Mouse (Mus musculus) kidney, postnatal 14 days (tissue): ENCODE results near the gene Cyb561.

Source experiments
- DNase-seq: peaks from one replicate; pipeline ENCODE4 v3.0.0; 2022; ENCODE audit warnings: mixed read lengths

Cyb561 gene

DNA sequence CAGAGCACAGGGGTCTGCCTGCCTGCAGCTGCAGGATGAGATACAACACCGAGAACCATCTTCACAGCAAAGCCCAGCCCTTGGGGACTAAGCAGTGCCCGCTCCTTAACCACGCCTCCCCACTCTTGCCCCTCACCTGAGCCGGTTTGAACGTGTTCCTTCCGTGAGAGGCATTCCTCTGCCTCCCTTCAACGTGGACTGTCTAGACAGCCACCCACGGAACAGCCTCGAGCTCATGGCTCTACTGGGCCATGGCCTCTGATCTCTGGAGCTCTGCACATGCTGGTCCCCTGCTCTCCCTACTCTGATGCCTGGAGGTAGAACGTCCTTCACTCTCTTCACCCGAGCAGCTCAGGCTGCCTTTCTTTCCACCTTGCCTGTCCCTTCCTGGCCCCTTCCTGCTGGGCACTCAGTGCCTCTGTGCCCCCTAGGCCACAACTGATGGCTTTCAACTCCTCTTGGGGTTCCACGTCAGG is at the start of gene Cyb561:
Gene Cyb561, minus strand, starts transcription at position 426 of the 476 bp plus-strand sequence.
- no peak for DNase-seq

DNA sequence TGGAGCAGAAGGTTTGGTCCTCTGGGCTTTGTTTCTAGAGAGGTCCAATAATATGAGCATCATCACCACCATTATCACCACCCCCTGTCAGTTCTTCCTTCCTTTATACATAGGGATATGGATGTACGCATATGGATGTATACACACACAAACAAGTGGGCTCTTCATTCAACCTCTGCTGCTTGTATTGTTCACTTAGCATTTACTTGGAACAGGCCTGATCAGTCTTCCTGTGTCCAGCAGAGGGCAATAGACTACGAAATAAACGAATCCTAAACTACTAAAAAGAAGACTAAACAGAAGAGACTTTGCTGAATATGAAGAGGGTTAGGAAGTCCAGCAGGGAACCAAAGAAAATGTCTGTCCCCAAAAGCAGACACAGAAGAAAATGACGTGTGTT is 48.6 kb upstream of the Cyb561 start:
- peak; percentile 48 for DNase-seq

- DNase-seq, result no peak
These were observed 46.9 kb upstream of the Cyb561 start for GRCm38 (mm10) chr11:106000062-106000461.

DNA sequence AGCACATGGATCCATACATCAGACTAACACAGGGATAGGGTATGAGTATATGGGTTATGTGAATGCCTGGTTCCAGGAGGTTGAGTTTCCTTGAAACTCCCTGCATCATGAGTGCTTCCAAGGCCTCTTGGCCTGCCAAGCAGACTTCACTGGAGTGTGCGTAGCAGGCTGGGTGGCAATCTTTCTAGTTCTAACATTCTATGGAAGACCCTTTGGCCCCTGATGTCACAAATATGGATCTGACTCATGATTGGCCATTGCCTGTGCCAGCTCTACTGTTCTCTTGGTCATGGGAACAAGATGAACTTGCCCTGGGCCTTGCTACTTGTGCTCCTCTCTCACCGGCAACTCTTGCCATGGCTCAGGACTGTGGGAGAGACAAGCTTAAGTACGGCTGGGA is 41.2 kb upstream of the Cyb561 start, which contains the start of gene Ace3:
Gene Ace3, plus strand, starts transcription at position 301 of the 400 bp plus-strand sequence.
- no peak for DNase-seq

DNA sequence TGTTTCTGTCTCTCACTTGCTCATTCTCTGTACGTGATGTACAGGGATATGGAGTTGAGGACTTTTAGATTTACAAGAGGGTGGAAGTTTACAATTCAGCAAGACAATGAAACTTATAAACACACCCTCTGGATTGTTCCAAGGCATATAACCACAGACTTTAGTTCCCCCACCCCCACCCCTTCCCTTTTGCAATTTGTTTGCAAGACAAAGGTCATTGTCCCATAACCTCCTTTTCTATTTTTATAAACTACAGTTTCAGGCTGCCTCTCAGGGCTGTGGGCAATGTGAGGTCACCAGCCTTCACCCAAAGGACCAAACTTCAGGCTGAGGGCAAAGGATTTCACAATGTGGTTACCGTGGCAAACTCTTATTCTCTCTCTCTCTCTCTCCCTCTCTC is 37.1 kb upstream of the Cyb561 start:
- peak; percentile 29 for DNase-seq

- DNase-seq, result no peak
These were observed 36.3 kb upstream of the Cyb561 start for GRCm38 (mm10) chr11:105989446-105989845.

DNA sequence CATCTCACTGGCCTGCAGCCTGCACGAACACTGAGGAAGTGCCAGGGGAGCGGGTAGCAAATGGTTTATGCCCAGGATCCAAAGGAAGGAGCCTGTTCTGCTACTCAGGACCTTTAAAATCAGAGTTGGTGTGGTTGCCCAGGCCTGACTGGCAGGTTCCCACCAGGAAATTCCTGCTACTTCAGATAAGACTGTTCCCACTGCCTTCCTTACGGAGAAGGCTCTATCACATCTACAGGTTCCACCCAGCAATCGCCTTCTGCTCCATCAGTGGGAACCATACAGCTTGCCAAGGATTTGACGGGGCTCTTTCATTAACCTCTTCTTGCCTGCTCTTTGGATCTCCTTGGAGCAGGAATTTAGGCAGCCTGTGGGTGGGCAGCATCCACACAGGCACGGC is 34.3 kb upstream of the Cyb561 start:
- no peak for DNase-seq

DNA sequence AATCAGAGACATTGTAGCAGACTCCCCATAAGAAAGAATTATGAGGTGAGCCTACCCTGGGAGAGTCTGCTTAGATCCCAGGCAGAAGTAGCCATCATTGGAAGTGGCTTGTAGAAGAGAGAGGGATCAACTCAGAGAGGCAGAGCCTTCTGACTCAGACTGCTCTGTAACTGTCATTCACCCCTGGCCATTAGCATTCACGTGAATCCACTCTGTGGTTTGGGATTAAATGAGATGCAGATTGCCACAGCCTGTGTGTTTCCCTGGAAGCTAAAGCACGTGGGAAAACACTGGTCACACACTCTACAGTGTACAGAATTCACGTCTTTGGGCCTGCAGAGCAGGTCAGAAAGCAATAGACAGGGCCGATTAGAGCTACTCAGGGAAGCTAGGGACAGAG is 31.3 kb upstream of the Cyb561 start:
- no peak for DNase-seq

- DNase-seq, result no peak
These were observed 25.5 kb upstream of the Cyb561 start for GRCm38 (mm10) chr11:105978634-105979033.

- no peak for DNase-seq
These were observed 25.1 kb upstream of the Cyb561 start for GRCm38 (mm10) chr11:105978232-105978631.

DNA sequence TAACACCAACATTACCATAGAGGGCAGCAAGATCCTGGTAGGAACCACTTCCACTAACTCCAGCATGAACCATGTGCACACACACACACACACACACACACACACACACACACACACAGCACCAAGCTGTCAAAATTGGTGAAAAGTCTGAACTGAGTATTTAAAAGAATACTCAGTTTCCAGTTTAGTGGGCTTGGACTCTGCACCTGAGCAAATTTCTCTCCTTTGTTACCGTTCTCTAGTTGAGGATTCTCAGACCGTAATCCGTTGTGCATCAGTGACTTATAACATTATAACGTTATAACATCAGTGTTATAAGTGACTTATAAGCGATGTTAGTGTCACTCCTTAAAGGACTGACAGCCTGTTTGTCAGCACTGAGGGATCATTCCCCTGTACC is 22.5 kb upstream of the Cyb561 start:
- DNase-seq, result no peak

DNA sequence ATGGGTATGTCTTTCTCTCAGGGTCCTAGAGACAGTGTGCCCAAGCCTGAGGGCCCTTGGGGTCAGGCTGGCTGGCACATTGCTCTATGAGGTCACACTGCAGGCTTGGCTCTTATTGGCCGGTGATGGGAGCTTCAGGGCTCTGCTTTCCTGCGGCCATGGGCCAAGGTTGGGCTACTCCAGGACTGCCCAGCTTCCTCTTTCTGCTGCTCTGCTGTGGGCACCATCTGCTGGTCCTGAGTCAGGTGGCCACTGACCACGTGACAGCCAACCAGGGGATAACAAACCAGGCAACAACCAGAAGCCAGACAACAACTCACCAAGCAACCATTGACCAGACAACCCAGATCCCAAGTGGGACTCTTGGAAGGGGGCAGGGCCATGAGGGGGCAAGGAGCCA is 21.9 kb upstream of the Cyb561 start:
- DNase-seq, result no peak

GRCm38 (mm10) chr11:105974593-105974992 is 21.5 kb upstream of the Cyb561 start:
- DNase-seq, result peak; percentile 66

GRCm38 (mm10) chr11:105969516-105969915 is 16.4 kb upstream of the Cyb561 start:
- DNase-seq, result peak; percentile 67

DNA sequence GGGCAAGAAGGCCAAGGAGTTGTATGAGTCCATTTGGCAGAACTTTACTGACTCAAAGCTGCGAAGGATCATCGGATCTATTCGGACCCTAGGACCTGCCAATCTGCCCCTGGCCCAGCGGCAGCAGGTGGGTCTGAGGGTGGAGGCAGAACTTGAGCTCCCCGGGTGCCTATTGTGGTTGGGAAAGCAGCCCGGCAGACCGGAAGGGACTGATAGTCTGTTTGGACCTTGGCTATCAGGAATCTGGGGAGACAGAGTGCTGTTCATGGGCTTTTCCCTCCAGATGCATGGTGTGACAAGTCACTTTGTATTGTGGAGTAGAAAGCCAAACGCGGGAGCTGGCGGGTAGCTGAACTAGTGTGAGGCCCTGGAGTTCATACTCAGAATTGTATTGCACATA is 15.8 kb upstream of the Cyb561 start:
- no peak for DNase-seq

DNA sequence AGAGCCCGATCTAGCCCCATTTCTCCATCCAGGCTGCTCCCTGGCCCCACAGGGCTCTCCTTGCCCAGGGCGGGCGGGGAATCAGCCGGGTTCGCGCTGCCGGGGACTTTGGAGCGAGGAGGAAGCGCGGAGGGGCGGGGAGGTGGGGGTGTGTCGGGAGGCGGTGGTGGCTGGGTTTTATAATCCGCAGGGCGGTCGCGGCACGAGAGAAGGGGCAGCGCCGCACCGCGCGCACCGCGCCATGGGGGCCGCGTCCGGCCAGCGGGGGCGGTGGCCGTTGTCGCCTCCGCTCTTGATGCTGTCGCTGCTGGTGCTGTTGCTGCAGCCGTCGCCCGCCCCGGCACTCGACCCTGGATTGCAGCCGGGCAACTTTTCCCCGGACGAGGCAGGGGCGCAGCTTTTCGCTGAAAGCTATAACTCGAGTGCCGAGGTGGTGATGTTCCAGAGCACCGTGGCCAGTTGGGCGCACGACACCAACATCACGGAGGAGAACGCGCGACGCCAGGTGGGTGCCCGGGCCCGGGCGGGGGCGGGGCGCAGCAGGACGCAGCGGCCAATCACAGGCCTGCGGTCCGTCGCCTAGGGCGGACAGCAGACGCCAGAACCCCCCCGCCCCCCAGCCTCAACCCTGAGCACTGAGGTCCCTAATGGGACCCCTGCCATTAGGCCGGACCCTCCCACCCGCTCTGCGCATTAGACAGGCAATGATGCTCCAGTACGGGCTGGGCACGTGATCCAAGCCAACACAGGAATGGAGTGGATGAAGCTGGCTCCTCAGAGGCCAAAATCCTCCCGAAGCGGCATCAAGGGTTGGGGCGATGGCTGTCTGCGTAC is 14.8 kb upstream of the Cyb561 start, which contains the start of gene Ace:
Gene Ace, plus strand, starts transcription at position 205 of the 834 bp plus-strand sequence.
- DNase-seq, result peak; percentile 71

- DNase-seq, result no peak
These were observed 13.2 kb upstream of the Cyb561 start for GRCm38 (mm10) chr11:105966288-105966687.

- no peak for DNase-seq
These were observed 11.6 kb upstream of the Cyb561 start for GRCm38 (mm10) chr11:105964691-105965090.

DNA sequence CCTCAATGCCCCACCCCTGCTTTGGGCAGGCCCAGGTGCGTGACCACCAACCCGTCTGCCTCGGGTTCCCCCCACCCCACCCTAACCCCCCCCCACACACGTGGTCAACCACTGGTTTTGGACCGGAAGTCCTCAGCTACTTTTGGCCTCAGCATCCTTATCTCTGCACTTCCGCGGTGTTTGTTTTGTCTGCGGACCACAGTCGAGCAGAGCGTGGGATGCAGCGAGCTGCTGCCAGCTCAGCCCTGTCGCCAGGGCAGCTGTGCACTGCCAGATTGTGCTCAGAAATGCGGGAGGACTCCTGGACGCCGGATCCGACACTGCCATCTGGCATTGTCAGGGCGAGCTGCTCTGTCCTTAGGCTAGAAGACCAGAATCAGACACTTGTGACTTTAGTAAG is 6.2 kb upstream of the Cyb561 start:
- DNase-seq, result no peak

- DNase-seq, result no peak
These were observed 5.4 kb upstream of the Cyb561 start for GRCm38 (mm10) chr11:105958566-105958965.

GRCm38 (mm10) chr11:105957501-105957900 is 4.4 kb upstream of the Cyb561 start:
- DNase-seq, result no peak

- no peak for DNase-seq
These were observed 2.8 kb upstream of the Cyb561 start for GRCm38 (mm10) chr11:105955815-105956430.

- no peak for DNase-seq
These were observed 266 bp upstream of the Cyb561 start for GRCm38 (mm10) chr11:105953402-105953801.

DNA sequence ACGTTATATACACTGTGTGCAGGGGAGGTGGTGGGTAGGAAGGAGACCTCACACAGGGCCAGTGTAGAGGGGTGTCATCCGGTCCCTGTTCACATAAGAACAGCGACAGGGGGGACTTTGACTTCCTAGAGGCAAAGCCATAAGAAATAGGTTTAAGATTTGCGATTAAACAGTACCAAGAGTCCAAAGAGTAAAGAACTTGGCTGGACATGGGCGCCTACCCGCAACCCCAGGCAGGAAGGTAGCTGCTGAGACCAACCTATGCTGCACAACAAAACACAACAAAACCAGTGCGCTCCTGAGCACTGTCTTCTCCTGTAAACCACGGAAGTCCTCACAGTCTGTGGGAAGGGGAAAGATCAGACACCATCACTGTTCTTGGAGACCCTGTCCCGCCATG is 1.0 kb downstream of the Cyb561 start:
- peak; percentile 40 for DNase-seq
